Mouse (Mus musculus) lung, adult 2 months (tissue): ENCODE data around the gene Nfe2l3.

Source experiments
- CTCF ChIP-seq: fragments of 200-500 bp; IDR thresholded peaks from 2 replicates; pipeline ENCODE4 v1.5.1; 2011; ENCODE audit warnings: mild to moderate bottlenecking, low read length, control low read depth; ENCODE audit not compliant: insufficient read depth
- POLR2A ChIP-seq: fragments of 200-500 bp; IDR thresholded peaks from 2 replicates; pipeline ENCODE4 v1.6.1; 2011; ENCODE audit warnings: low read depth, mild to moderate bottlenecking, control low read depth, low read length, borderline replicate concordance; ENCODE audit errors: extremely low read depth

DNA sequence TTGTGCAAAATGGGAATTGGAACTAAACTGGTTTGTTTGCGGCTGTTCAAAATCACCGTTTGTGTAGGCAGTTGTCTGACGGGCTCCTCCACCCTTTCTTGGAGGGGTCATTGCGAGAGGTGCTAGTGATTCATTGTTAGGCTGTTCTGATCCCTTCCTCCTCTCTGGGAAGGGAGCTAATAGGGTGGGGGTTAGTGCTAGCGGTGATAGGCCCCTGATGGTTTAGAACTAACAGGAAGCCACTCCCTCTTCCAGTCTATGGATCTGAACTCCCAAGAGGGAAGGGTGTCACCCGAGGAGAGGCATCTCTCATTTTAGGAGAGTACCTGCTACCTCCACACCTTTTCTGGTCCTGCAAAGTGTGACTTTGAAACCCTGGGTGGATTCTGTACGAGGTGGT, 1.8 kb downstream of the Nfe2l3 start:
- TF ChIP-seq CTCF (no peak), POLR2A (no peak)
